8 mouse cellular contexts compared by ENCODE assay signal in the genomic region with DNA sequence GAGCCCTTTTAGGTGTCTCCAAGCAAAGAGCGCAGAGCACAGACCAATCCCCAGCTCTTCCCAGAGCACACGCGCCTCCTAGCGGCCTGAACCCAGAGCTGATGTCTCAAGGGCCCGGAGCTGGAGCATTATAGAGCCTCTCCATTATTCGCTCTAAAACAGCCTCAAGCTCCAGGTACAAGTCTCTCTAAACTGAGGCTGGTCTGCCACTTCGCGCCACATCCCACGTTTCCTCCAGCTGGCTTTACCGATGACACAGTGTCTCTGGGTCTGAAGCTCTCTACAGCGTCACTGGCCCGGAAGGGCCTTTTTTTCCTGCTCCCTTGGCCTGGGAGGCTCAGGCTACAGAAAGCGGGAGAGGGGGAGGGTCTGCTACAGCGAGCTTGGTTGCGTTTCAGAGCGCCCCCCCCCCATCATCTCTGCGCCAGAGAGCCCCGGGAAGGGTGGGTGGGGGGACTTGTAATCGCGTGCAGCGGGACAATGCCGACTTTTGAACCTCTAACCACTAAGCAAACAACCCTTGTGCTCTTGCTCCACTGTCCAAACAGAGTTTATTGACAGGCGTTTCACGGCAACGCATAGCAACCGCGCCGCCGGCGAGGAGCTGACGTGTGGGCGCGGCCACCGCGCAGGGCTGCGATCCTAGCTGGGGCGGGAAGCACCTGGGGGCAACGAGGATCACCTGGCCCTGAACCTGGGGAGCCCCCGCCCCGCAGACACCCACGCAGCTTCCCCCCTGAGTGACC. TPM values are rescaled to one million over a fixed set of nuclear protein-coding genes. Genes with fewer than 3 reads are reported as not detected.
A peak's percentile ranks its signal among the peaks of the same experiment; 100 is the strongest.
DNase-seq lines count a peak whose midpoint lies in the region; ATAC-seq and TF ChIP-seq lines count a peak whose summit lies in the region.

No protein-coding gene starts in this region.

- TF ChIP-seq CTCF in embryonic fibroblast, embryonic 13.5 days (IDR thresholded peaks at IDR 0.05; ENCODE audit: borderline replicate concordance, insufficient read depth, low read length) = peak; percentile 68
- TF ChIP-seq CTCF in liver, postnatal 0 days (IDR thresholded peaks at IDR 0.05; ENCODE audit: low read depth) = peak; percentile 73

- peaks cover 58% of the 10 kb centered on the region for H3K27me3 ChIP-seq in intestine, embryonic 15.5 days (replicated peaks)
- H3K27me3 ChIP-seq in liver, postnatal 0 days (ENCODE audit: insufficient read depth, low read length) = peaks cover 65% of the 10 kb centered on the region
- H3K27me3 ChIP-seq in neural tube, embryonic 13.5 days = peaks cover 96% of the 10 kb centered on the region

- no peaks in the 10 kb centered on the region for H3K9me3 ChIP-seq in intestine, embryonic 15.5 days
- no peaks in the 10 kb centered on the region for H3K9me3 ChIP-seq in liver, postnatal 0 days (ENCODE audit: low read length)
- H3K9me3 ChIP-seq in neural tube, embryonic 13.5 days = no peaks in the 10 kb centered on the region

- no peak for TF ChIP-seq EP300 in liver, postnatal 0 days (IDR thresholded peaks at IDR 0.05; ENCODE audit: low read depth)

- H3K9ac ChIP-seq in intestine, embryonic 15.5 days = peak overlapping the region; percentile 34
- H3K9ac ChIP-seq in liver, postnatal 0 days (replicated peaks) = peak overlapping the region; percentile 41; the same call in 1 of the 2 replicates
- H3K9ac ChIP-seq in neural tube, embryonic 13.5 days = no peak overlapping the region

- H3K4me3 ChIP-seq in embryonic fibroblast, embryonic 13.5 days (ENCODE audit: insufficient read depth, low read length) = no peak overlapping the region
- H3K4me3 ChIP-seq in intestine, embryonic 15.5 days (replicated peaks) = peak overlapping the region; percentile 56
- peak overlapping the region; percentile 33 for H3K4me3 ChIP-seq in liver, postnatal 0 days (ENCODE audit: low read depth, low read length)
- peak overlapping the region; percentile 19 for H3K4me3 ChIP-seq in neural tube, embryonic 13.5 days

- no peaks in the 10 kb centered on the region for H3K36me3 ChIP-seq in intestine, embryonic 15.5 days
- no peaks in the 10 kb centered on the region for H3K36me3 ChIP-seq in liver, postnatal 0 days (replicated peaks; ENCODE audit: insufficient read depth, low read length)
- no peaks in the 10 kb centered on the region for H3K36me3 ChIP-seq in neural tube, embryonic 13.5 days

- no peak overlapping the region for H3K27ac ChIP-seq in embryonic fibroblast, embryonic 13.5 days (ENCODE audit: insufficient read depth, low read length)
- H3K27ac ChIP-seq in intestine, embryonic 15.5 days = peak overlapping the region; percentile 78
- peak overlapping the region; percentile 82 for H3K27ac ChIP-seq in liver, postnatal 0 days (ENCODE audit: low read depth)
- H3K27ac ChIP-seq in neural tube, embryonic 13.5 days (replicated peaks) = no peak overlapping the region

- intact Hi-C loops in left cerebral cortex, postnatal 4 days (cut with DNase I) = no loop called here

- peak; percentile 42 for DNase-seq in left cerebral cortex, postnatal 4 days
- no peak for DNase-seq in left cerebral cortex, adult 11 months (ENCODE audit: low spot score)
- peak; percentile 93 for DNase-seq in ZHBTc4 (ENCODE audit: low read depth, low spot score)
- peak; percentile 73 for DNase-seq in liver, postnatal 0 days
- DNase-seq in gastrocnemius, adult 18-20 months (ENCODE audit: low spot score) = no peak

- H3K4me2 ChIP-seq in intestine, embryonic 15.5 days (replicated peaks) = peak overlapping the region; percentile 57
- H3K4me2 ChIP-seq in liver, postnatal 0 days (ENCODE audit: low read depth, low read length) = peak overlapping the region; percentile 74
- H3K4me2 ChIP-seq in neural tube, embryonic 13.5 days = peak overlapping the region; percentile 45

- 2% methylated on average over 41 of the region's 41 CpGs for WGBS in intestine, embryonic 15.5 days
- WGBS in liver, postnatal 0 days (ENCODE audit: insufficient replicate concordance) = 2% methylated on average over 41 of the region's 41 CpGs
- under 1% methylated on average over 39 of the region's 41 CpGs for WGBS in neural tube, embryonic 13.5 days

- TF ChIP-seq POLR2A in embryonic fibroblast, embryonic 13.5 days (IDR thresholded peaks at IDR 0.05; ENCODE audit: low read depth, low read length) = no peak

- H3K4me1 ChIP-seq in embryonic fibroblast, embryonic 13.5 days (ENCODE audit: control insufficient read depth, insufficient read depth, low read length) = no peaks in the 10 kb centered on the region
- H3K4me1 ChIP-seq in intestine, embryonic 15.5 days (replicated peaks) = peaks cover 16% of the 10 kb centered on the region; the same call in 1 of the 2 replicates
- H3K4me1 ChIP-seq in liver, postnatal 0 days (ENCODE audit: insufficient read depth) = peaks cover 15% of the 10 kb centered on the region
- peaks cover 22% of the 10 kb centered on the region for H3K4me1 ChIP-seq in neural tube, embryonic 13.5 days (replicated peaks)

- ATAC-seq in intestine, embryonic 15.5 days = peak; percentile 94
- peak; percentile 93 for ATAC-seq in liver, postnatal 0 days
- peak; percentile 67; the same call in 1 of the 2 replicates for ATAC-seq in neural tube, embryonic 13.5 days (ENCODE audit: low read depth)

RNA-seq across cellular contexts. Expression of a gene that starts 7.6 kb away (rescaled TPM):
- total RNA-seq in left cerebral cortex, postnatal 4 days (2021) = not detected
- not detected in 2 replicates for polyA plus RNA-seq in embryonic fibroblast, embryonic 13.5 days (2011; ENCODE audit: insufficient read length, low read depth, missing spikeins)
- 36.0 and 38.2 TPM in 2 replicates for polyA plus RNA-seq in intestine, embryonic 15.5 days (2015; fragmentation: Nextera tagmentation; extraction: Ambion mirVana)
- polyA plus RNA-seq in liver, postnatal 0 days (2015; fragmentation: Nextera tagmentation; extraction: Ambion mirVana) = not detected in 2 replicates
- polyA plus RNA-seq in neural tube, embryonic 13.5 days (2015; fragmentation: Nextera tagmentation; extraction: Ambion mirVana) = not detected in 2 replicates
- not detected for total RNA-seq in gastrocnemius, adult 18-20 months (2021)

RNA-seq across cellular contexts. Expression of a gene that starts 22.8 kb away (rescaled TPM):
- not detected for total RNA-seq in left cerebral cortex, postnatal 4 days (2021)
- polyA plus RNA-seq in embryonic fibroblast, embryonic 13.5 days (2011; ENCODE audit: insufficient read length, low read depth, missing spikeins) = not detected in 2 replicates
- polyA plus RNA-seq in intestine, embryonic 15.5 days (2015; fragmentation: Nextera tagmentation; extraction: Ambion mirVana) = 1.6 and 1.7 TPM in 2 replicates
- polyA plus RNA-seq in liver, postnatal 0 days (2015; fragmentation: Nextera tagmentation; extraction: Ambion mirVana) = 35.9 and 38.6 TPM in 2 replicates
- polyA plus RNA-seq in neural tube, embryonic 13.5 days (2015; fragmentation: Nextera tagmentation; extraction: Ambion mirVana) = not detected in 2 replicates
- not detected for total RNA-seq in gastrocnemius, adult 18-20 months (2021)

RNA-seq across cellular contexts. Expression of a gene that starts 29.7 kb away (rescaled TPM):
- not detected for total RNA-seq in left cerebral cortex, postnatal 4 days (2021)
- not detected in 2 replicates for polyA plus RNA-seq in embryonic fibroblast, embryonic 13.5 days (2011; ENCODE audit: insufficient read length, low read depth, missing spikeins)
- 5.7 and 5.8 TPM in 2 replicates for polyA plus RNA-seq in intestine, embryonic 15.5 days (2015; fragmentation: Nextera tagmentation; extraction: Ambion mirVana)
- polyA plus RNA-seq in liver, postnatal 0 days (2015; fragmentation: Nextera tagmentation; extraction: Ambion mirVana) = not detected in 2 replicates
- not detected in 2 replicates for polyA plus RNA-seq in neural tube, embryonic 13.5 days (2015; fragmentation: Nextera tagmentation; extraction: Ambion mirVana)
- not detected for total RNA-seq in gastrocnemius, adult 18-20 months (2021)

Comparison
In these comparisons a context has a peak if more than half of its experiments do, and no peak if none do; other contexts are left out.
1. DNase-seq: peak in left cerebral cortex, postnatal 4 days (single experiment), ZHBTc4 (single experiment) and liver, postnatal 0 days (single experiment); none in left cerebral cortex, adult 11 months (single experiment) and gastrocnemius, adult 18-20 months (single experiment).
2. H3K27ac ChIP-seq: peak in intestine, embryonic 15.5 days (single experiment) and liver, postnatal 0 days (single experiment); none in embryonic fibroblast, embryonic 13.5 days (single experiment) and neural tube, embryonic 13.5 days (single experiment).
3. RNA of a gene that starts 7.6 kb away (polyA plus RNA-seq): 36.0 to 38.2 TPM in intestine, embryonic 15.5 days; not detected in embryonic fibroblast, embryonic 13.5 days, not detected in liver, postnatal 0 days and not detected in neural tube, embryonic 13.5 days; every median in the first group is over 10 times any median in the second.
4. RNA of a gene that starts 22.8 kb away (polyA plus RNA-seq): 35.9 to 38.6 TPM in liver, postnatal 0 days; 1.6 to 1.7 TPM in intestine, embryonic 15.5 days, not detected in embryonic fibroblast, embryonic 13.5 days and not detected in neural tube, embryonic 13.5 days; every median in the first group is over 10 times any median in the second.
5. Peak in every context shown above with its lines, with median percentiles within 50 percentile points of each other: ATAC-seq and H3K4me2 ChIP-seq.